Mouse (Mus musculus) CD4-positive, CD25-positive, alpha-beta regulatory T cell, adult 4 months (primary cell): ENCODE results near the gene Pa2g4. TPM values are rescaled to one million over a fixed set of nuclear protein-coding genes. Genes with fewer than 3 reads are reported as not detected.
"Not testable (repeated sequence)": the region's sequence is repeated elsewhere in the genome, so short reads cannot be mapped to it uniquely, and the experiment has no call there.

Experiments used
- ATAC-seq: one replicate; pipeline ENCODE4 v1.8.0; 2017
- polyA plus RNA-seq, 2 experiments: library from polyadenylated mRNA; unstranded; fragments of 100-300 nt; shearing (Covaris generic); gene quantifications; one replicate each; pipeline ENCODE4 v1.2.1; 2017

The Pa2g4 gene
- polyA plus RNA-seq, 2 experiments from 2014 or later = 114 to 117 TPM

GRCm38 (mm10) chr10:128578330-128578729 lies 12.5 kb upstream of the Pa2g4 start:
- peak; percentile 88 for ATAC-seq

- ATAC-seq = no peak
Measured at GRCm38 (mm10) chr10:128575063-128575462, 9.3 kb upstream of the Pa2g4 start.

- ATAC-seq = peak; percentile 6
Measured at GRCm38 (mm10) chr10:128565206-128565787, 490 bp downstream of the Pa2g4 start.

- ATAC-seq = no peak
Measured at GRCm38 (mm10) chr10:128563544-128563943, 2.2 kb downstream of the Pa2g4 start.

- ATAC-seq = no peak
Measured at GRCm38 (mm10) chr10:128556963-128557362, 8.8 kb downstream of the Pa2g4 start.

- ATAC-seq = no peak
Measured at GRCm38 (mm10) chr10:128556286-128556685, 9.5 kb downstream of the Pa2g4 start.

GRCm38 (mm10) chr10:128555567-128555966 lies 10.2 kb downstream of the Pa2g4 start:
- not testable (repeated sequence) for ATAC-seq

GRCm38 (mm10) chr10:128550144-128550823 lies 15.5 kb downstream of the Pa2g4 start:
- not testable (repeated sequence) for ATAC-seq

GRCm38 (mm10) chr10:128549682-128550057 lies 16.1 kb downstream of the Pa2g4 start:
- not testable (repeated sequence) for ATAC-seq

GRCm38 (mm10) chr10:128548947-128549681 lies 16.7 kb downstream of the Pa2g4 start, which contains the start of gene Rpl41:
TSS of gene Rpl41 (minus strand) at chr10:128549305.
- peak; percentile 78 for ATAC-seq

GRCm38 (mm10) chr10:128548051-128548791 lies 17.6 kb downstream of the Pa2g4 start:
- ATAC-seq = not testable (repeated sequence)

GRCm38 (mm10) chr10:128547361-128548032 lies 18.3 kb downstream of the Pa2g4 start, which contains the start of gene Zc3h10:
TSS of gene Zc3h10 (minus strand) at chr10:128547774.
- ATAC-seq = peak; percentile 73

GRCm38 (mm10) chr10:128546787-128547186 lies 19.0 kb downstream of the Pa2g4 start:
- no peak for ATAC-seq

- no peak for ATAC-seq
Measured at GRCm38 (mm10) chr10:128546361-128546760, 19.4 kb downstream of the Pa2g4 start.

GRCm38 (mm10) chr10:128545570-128545898 lies 20.3 kb downstream of the Pa2g4 start:
- no peak for ATAC-seq

- ATAC-seq = no peak
Measured at GRCm38 (mm10) chr10:128544674-128545569, 20.9 kb downstream of the Pa2g4 start.

- ATAC-seq = no peak
Measured at GRCm38 (mm10) chr10:128544151-128544657, 21.6 kb downstream of the Pa2g4 start.

- ATAC-seq = no peak
Measured at GRCm38 (mm10) chr10:128543100-128543499, 22.7 kb downstream of the Pa2g4 start.

- no peak for ATAC-seq
Measured at GRCm38 (mm10) chr10:128538340-128538870, 27.4 kb downstream of the Pa2g4 start.

- ATAC-seq = peak; percentile 99
Measured at GRCm38 (mm10) chr10:128536266-128536940, 29.4 kb downstream of the Pa2g4 start.
